Mouse (Mus musculus) bone marrow, adult 2 months (tissue): ENCODE measurements around the gene Slc24a3.

ENCODE experiments used
- CTCF ChIP-seq: fragments of 200-500 bp; IDR thresholded peaks from 2 replicates; pipeline ENCODE4 v1.5.1; 2011; ENCODE audit warnings: low read length, control low read depth; ENCODE audit not compliant: control insufficient read depth, insufficient read depth
- POLR2A ChIP-seq: fragments of 200-500 bp; IDR thresholded peaks from 2 replicates; pipeline ENCODE4 v1.6.1; 2011; ENCODE audit warnings: low read depth, mild to moderate bottlenecking, control low read depth, low read length, borderline replicate concordance; ENCODE audit not compliant: control insufficient read depth

DNA sequence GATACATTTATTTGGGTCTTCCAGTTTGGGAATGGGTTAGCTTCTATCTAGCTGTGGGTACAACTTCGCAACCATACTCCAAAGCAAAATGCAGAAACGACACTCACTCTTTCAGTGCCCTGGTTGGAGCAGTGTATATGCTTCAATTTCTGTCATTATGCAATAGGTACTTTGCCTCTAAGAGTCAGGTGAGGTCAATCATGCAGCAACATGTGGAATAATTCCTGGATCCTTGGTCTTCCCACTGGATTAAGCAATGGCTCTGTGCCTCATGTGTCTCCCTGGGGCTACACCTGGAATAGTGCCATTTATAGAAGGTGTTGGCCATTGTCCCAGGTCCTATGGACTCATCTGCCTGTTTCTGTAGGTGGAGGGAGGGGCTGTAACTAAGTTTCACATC lies 49.9 kb downstream of the Slc24a3 start:
- TF ChIP-seq CTCF (no peak), POLR2A (no peak)
